15 mouse cellular contexts compared by ENCODE assay signal in genomic region chr17:63110994-63111393, GRCm38 (mm10).
A peak's percentile ranks its signal among the peaks of the same experiment; 100 is the strongest.
DNase-seq lines count a peak whose midpoint lies in the region; ATAC-seq lines count a peak whose summit lies in the region.
"Had no signal": no experiment of that assay in that cellular context is flagged by ENCODE, and none has a peak within 500 bp of the region (broad histone marks: within the 10 kb centered on the region; RNA-seq: fewer than 3 reads in every experiment).

No protein-coding gene starts in this region.

- WGBS in forebrain, embryonic 11.5 days, result 12% methylated on average over 6 of the region's 6 CpGs
- WGBS in forebrain, embryonic 16.5 days, result 4% methylated on average over 6 of the region's 6 CpGs
- 70% methylated on average over 6 of the region's 6 CpGs for WGBS in limb, embryonic 11.5 days
- 64% methylated on average over 6 of the region's 6 CpGs for WGBS in limb, embryonic 10.5 days
- 44% methylated on average over 6 of the region's 6 CpGs for WGBS in hindbrain, embryonic 10.5 days

- peaks cover 13% of the 10 kb centered on the region for H3K4me1 ChIP-seq in forebrain, embryonic 11.5 days (replicated peaks; ENCODE audit: control insufficient read depth, insufficient read depth, low read length)
- peaks cover 14% of the 10 kb centered on the region for H3K4me1 ChIP-seq in forebrain, embryonic 16.5 days (replicated peaks; ENCODE audit: control insufficient read depth, insufficient read depth, low read length)
- no peaks in the 10 kb centered on the region for H3K4me1 ChIP-seq in limb, embryonic 11.5 days (ENCODE audit: control insufficient read depth, insufficient read depth, low read length)
- H3K4me1 ChIP-seq in limb, embryonic 10.5 days, result no peaks in the 10 kb centered on the region
- H3K4me1 ChIP-seq in hindbrain, embryonic 10.5 days (replicated peaks), result peaks cover 18% of the 10 kb centered on the region
- H3K4me1 ChIP-seq: heart, embryonic 12.5 days had no signal

- H3K9ac ChIP-seq in forebrain, embryonic 11.5 days (ENCODE audit: low read length), result no peak overlapping the region
- no peak overlapping the region for H3K9ac ChIP-seq in forebrain, embryonic 16.5 days (replicated peaks; ENCODE audit: low read depth, low read length)
- no peak overlapping the region for H3K9ac ChIP-seq in limb, embryonic 11.5 days (ENCODE audit: low read length)
- H3K9ac ChIP-seq: heart, embryonic 12.5 days; hindbrain, embryonic 14.5 days had no signal

- no peaks in the 10 kb centered on the region for H3K27me3 ChIP-seq in forebrain, embryonic 11.5 days (ENCODE audit: control insufficient read depth, insufficient read depth, low read length)
- no peaks in the 10 kb centered on the region for H3K27me3 ChIP-seq in forebrain, embryonic 16.5 days (replicated peaks; ENCODE audit: control insufficient read depth, insufficient read depth, low read length)
- H3K27me3 ChIP-seq in limb, embryonic 11.5 days (ENCODE audit: control insufficient read depth, insufficient read depth, low read length), result no peaks in the 10 kb centered on the region
- no peaks in the 10 kb centered on the region for H3K27me3 ChIP-seq in limb, embryonic 10.5 days (ENCODE audit: low read depth, poor library complexity, severe bottlenecking)
- no peaks in the 10 kb centered on the region for H3K27me3 ChIP-seq in hindbrain, embryonic 10.5 days (ENCODE audit: insufficient read depth, poor library complexity, severe bottlenecking)
- H3K27me3 ChIP-seq: heart, embryonic 12.5 days had no signal

- no peaks in the 10 kb centered on the region for H3K36me3 ChIP-seq in forebrain, embryonic 11.5 days (ENCODE audit: control insufficient read depth, insufficient read depth, low read length)
- H3K36me3 ChIP-seq in forebrain, embryonic 16.5 days (ENCODE audit: control insufficient read depth, insufficient read depth), result no peaks in the 10 kb centered on the region
- no peaks in the 10 kb centered on the region for H3K36me3 ChIP-seq in limb, embryonic 11.5 days (ENCODE audit: control insufficient read depth, insufficient read depth, low read length)
- no peaks in the 10 kb centered on the region for H3K36me3 ChIP-seq in limb, embryonic 10.5 days
- no peaks in the 10 kb centered on the region for H3K36me3 ChIP-seq in hindbrain, embryonic 10.5 days
- H3K36me3 ChIP-seq: heart, embryonic 12.5 days had no signal

- no peak overlapping the region for H3K4me3 ChIP-seq in forebrain, embryonic 11.5 days (ENCODE audit: low read depth, low read length)
- no peak overlapping the region for H3K4me3 ChIP-seq in forebrain, embryonic 16.5 days (replicated peaks; ENCODE audit: low read length)
- no peak overlapping the region for H3K4me3 ChIP-seq in limb, embryonic 11.5 days (ENCODE audit: low read depth, low read length)
- no peak overlapping the region for H3K4me3 ChIP-seq in limb, embryonic 10.5 days
- H3K4me3 ChIP-seq in hindbrain, embryonic 10.5 days, result no peak overlapping the region
- H3K4me3 ChIP-seq: heart, embryonic 12.5 days; myocyte had no signal

- DNase-seq in forebrain, embryonic 11.5 days (ENCODE audit: low spot score), result peak; percentile 59
- DNase-seq in limb, embryonic 11.5 days (ENCODE audit: low spot score), result peak; percentile 18
- DNase-seq in limb, embryonic 10.5 days (ENCODE audit: low spot score), result no peak
- peak; percentile 21 to 40 for DNase-seq in adrenal gland, postnatal 36 days
- DNase-seq in embryo, embryonic 10.5 days (ENCODE audit: low spot score), result peak; percentile 41
- DNase-seq in urinary bladder, postnatal 36 days (ENCODE audit: low spot score in 2 of 2), result no peak
- DNase-seq in hindbrain, embryonic 10.5 days (ENCODE audit: low spot score), result no peak
- DNase-seq: cerebellum, postnatal 10 days; liver; lung, postnatal 10 days; thymus, postnatal 25 days had no signal

- no peaks in the 10 kb centered on the region for H3K9me3 ChIP-seq in forebrain, embryonic 11.5 days (ENCODE audit: control insufficient read depth, low read length)
- H3K9me3 ChIP-seq in forebrain, embryonic 16.5 days (ENCODE audit: control insufficient read depth, low read length), result no peaks in the 10 kb centered on the region
- no peaks in the 10 kb centered on the region for H3K9me3 ChIP-seq in limb, embryonic 11.5 days (ENCODE audit: control insufficient read depth, low read length)
- no peaks in the 10 kb centered on the region for H3K9me3 ChIP-seq in limb, embryonic 10.5 days (replicated peaks)
- no peaks in the 10 kb centered on the region for H3K9me3 ChIP-seq in hindbrain, embryonic 10.5 days
- H3K9me3 ChIP-seq: heart, embryonic 12.5 days had no signal

- peak; percentile 59; the same call in 1 of the 2 replicates for ATAC-seq in forebrain, embryonic 11.5 days (replicated peaks; ENCODE audit: low FRiP score)
- no peak for ATAC-seq in forebrain, embryonic 16.5 days
- ATAC-seq in limb, embryonic 11.5 days (ENCODE audit: insufficient number of reproducible peaks, low FRiP score, low TSS enrichment, low read depth), result no peak

- H3K27ac ChIP-seq in forebrain, embryonic 11.5 days (ENCODE audit: low read depth, low read length), result peak overlapping the region; percentile 65
- H3K27ac ChIP-seq in forebrain, embryonic 16.5 days (ENCODE audit: low read length), result no peak overlapping the region; the same call in 1 of the 2 replicates
- H3K27ac ChIP-seq in limb, embryonic 11.5 days (replicated peaks; ENCODE audit: low read depth, low read length), result no peak overlapping the region
- no peak overlapping the region for H3K27ac ChIP-seq in limb, embryonic 10.5 days
- H3K27ac ChIP-seq in hindbrain, embryonic 10.5 days, result no peak overlapping the region; the same call in 1 of the 2 replicates
- H3K27ac ChIP-seq: hindbrain, embryonic 14.5 days had no signal

- H3K4me2 ChIP-seq in forebrain, embryonic 11.5 days (ENCODE audit: low read depth, low read length, severe bottlenecking), result peak overlapping the region; percentile 27; the same call in 1 of the 2 replicates
- no peak overlapping the region for H3K4me2 ChIP-seq in forebrain, embryonic 16.5 days (ENCODE audit: low read length)
- no peak overlapping the region for H3K4me2 ChIP-seq in limb, embryonic 11.5 days (ENCODE audit: low read depth, severe bottlenecking)
- H3K4me2 ChIP-seq: heart, embryonic 12.5 days; hindbrain, embryonic 14.5 days had no signal

Comparison
In these comparisons a context has a peak if more than half of its experiments do, and no peak if none do; other contexts are left out.
1. DNase-seq: peak in forebrain, embryonic 11.5 days (single experiment), limb, embryonic 11.5 days (single experiment), adrenal gland, postnatal 36 days (2 of 2) and embryo, embryonic 10.5 days (single experiment); none in limb, embryonic 10.5 days (single experiment), urinary bladder, postnatal 36 days (0 of 2) and hindbrain, embryonic 10.5 days (single experiment).